Mouse (Mus musculus) embryonic fibroblast, embryonic 13.5 days (primary cell): Measurements from ENCODE around the gene Wfikkn2. TPM values are rescaled to one million over a fixed set of nuclear protein-coding genes. Genes with fewer than 3 reads are reported as not detected.

Experiments
- H3K27ac ChIP-seq: 2 replicates; pipeline ENCODE4 v1.5.1; 2012; ENCODE audit warnings: low read length, control low read depth, inconsistent platforms; ENCODE audit not compliant: insufficient read depth
- H3K4me1 ChIP-seq: 2 replicates; pipeline ENCODE4 v1.6.1; 2011; ENCODE audit warnings: low read length; ENCODE audit not compliant: control insufficient read depth, insufficient read depth
- H3K4me3 ChIP-seq: 2 replicates; pipeline ENCODE4 v1.5.1; 2011; ENCODE audit warnings: mild to moderate bottlenecking, control low read depth, low read length; ENCODE audit not compliant: insufficient read depth
- CTCF ChIP-seq: IDR thresholded peaks from 2 replicates; pipeline ENCODE4 v1.5.1; 2011; ENCODE audit warnings: mild to moderate bottlenecking, control low read depth, low read length, moderate library complexity, borderline replicate concordance; ENCODE audit not compliant: insufficient read depth
- POLR2A ChIP-seq: IDR thresholded peaks from 2 replicates; pipeline ENCODE4 v1.6.1; 2011; ENCODE audit warnings: low read depth, mild to moderate bottlenecking, control low read depth, low read length, moderate library complexity
- polyA plus RNA-seq: library from polyadenylated mRNA; stranded (reverse); fragments of >200 nt; gene quantifications from 2 replicates; pipeline ENCODE4 v1.2.4, GENCODE M21; 2011; ENCODE audit warnings: low read depth; ENCODE audit not compliant: missing spikeins, insufficient read length

Wfikkn2 gene
- polyA plus RNA-seq, 1 experiment: 1.1 TPM

DNA sequence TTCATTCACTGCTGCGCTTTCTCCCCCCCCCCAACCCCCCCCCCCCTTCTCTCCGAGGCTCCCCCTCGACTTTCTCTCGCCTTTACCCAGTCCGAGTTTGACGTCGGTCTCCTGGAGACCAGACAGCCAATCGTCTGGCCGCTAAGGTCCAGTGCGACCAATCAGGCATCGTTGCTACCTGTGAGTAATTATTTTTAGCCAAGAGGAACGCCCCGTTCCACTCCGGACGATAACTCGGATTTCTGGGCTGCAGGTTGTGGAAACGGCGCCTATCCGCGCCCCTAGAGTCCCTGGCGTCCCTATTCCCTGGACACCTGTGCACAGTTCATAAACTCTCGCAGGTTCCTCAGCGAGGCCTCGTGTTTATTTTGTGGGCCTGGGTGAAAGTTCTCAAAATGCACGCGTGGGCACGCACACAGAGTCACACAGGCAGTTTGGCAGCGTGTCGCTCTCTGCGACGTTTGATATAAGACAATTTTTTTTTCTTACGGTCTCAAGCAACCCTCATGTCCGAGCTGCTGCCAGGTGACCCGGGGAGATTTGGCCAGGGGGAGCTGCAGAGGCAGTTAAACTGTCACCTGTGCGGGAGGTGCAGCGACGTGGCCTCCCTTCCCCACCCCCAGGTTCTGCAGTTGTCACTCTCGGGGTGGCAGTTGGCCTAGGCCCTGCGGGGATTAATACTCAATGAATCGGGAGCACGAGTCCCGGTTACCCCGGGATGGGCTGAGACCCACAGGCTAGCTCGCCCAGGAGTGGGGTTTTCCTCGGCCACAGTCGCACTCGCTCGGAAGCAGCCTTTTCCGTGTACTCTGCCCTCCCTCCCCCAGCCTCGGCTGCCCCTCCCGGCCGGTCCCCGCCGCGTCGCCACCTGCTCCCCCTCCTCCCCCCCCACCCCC is 35.4 kb downstream of the Wfikkn2 start:
- peak; percentile 66 for TF ChIP-seq POLR2A
- TF ChIP-seq CTCF: no peak
- Histone ChIP-seq H3K4me1 (no peaks in the 10 kb centered on the region), H3K27ac (peak overlapping the region; percentile 84), H3K4me3 (peak overlapping the region; percentile 50)

DNA sequence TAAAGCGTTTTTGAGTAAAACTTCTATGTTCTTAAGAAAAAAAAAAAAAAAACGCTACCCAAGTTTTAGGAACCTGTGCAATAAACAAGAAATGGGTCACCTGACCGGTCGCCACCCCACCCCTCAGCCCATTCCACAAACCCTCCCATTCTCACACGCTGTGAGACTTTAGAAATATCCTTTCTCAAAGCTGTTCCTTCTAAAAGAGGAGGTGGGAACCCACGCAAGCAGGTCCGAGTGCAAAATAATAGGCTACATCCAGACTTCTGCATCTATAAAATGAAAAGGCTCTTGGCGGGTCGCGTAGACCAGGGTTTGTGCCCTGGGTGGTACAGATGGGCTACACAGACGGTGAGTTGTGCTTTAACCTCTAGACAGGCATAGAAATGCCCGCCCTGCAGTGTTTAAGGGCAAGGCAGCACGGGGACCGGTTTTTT is 36.1 kb downstream of the Wfikkn2 start:
- Histone ChIP-seq H3K4me1 (no peaks in the 10 kb centered on the region), H3K4me3 (peak overlapping the region; percentile 37), H3K27ac (peak overlapping the region; percentile 62)
- TF ChIP-seq CTCF: no peak
- 0 out of 2 replicates have a peak, but pooled peaks have one; percentile 57 for TF ChIP-seq POLR2A

DNA sequence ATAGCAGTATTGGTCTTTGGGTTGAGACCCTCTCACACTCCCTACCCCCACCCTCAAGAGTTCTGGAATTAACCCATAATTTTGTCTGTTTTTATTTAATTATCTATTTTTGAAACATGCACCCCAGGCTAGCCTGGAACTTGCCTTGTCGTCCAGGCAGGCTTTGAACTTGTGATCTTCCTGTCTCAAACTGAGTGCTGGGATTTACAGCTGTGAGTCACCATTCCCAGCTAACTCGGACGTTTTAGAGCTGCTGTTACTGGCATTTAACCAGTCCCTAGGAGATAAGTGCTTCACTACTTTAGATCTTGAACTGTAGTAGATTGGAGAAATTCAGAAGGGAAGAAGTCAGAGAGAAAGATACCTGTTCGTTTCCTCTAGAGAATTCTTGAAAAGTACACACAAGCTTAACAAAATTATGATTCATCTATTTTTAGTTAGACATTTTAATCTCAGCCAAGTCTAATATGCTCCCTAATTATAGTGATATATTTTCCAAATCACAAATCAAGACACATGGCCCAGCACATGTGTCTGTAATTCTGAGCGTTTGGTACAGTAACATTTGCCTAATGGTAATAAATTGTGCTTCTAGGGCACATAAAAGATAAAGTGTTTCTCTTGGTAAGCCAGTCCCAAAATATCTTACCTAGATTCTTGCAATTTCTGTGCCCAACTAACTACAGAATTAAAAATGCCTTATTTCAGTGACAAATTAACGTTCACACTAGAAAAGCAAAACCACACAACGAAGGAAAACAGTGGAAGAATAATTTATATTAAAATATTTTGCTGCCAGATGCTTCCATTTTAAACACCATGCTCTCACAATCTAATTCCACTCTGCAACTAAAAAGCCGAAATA is 36.8 kb downstream of the Wfikkn2 start:
- Histone ChIP-seq H3K4me3 (no peak overlapping the region), H3K4me1 (no peaks in the 10 kb centered on the region), H3K27ac (no peak overlapping the region)
- TF ChIP-seq POLR2A (no peak), CTCF (no peak)

DNA sequence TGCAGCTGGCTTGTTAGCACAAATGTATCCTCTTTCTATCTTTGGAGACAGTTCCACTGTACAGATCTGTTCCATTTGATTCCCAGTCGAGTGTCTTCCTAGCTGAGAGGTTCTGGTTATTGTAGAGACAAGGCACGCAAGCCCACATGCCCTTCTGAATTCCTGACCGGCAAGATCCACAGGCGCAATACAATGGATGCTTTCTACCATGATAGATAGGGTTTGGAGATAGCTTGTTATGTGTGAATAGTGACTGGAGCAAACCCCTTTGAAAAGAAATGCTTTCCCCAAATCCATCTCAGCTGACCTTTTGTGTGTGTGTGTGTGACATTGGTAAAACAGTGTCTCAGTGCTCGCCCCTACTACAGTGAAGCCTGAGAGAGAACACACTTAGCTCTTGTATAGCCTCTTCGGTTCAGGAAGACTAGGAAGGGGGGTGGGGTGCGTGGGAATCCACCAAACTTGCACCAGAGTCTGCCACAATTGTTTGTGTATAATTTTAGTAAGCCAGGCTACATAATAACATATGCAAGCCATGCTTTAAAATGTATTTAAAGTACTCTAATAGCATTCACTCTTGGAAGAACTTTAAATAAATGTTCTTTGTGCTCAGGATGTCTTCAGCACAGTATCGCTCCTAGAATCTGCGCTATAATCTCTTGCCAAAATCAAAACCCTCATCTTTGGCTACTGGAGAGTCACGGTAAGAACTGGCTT is 39.2 kb downstream of the Wfikkn2 start:
- TF ChIP-seq CTCF: no peak
- TF ChIP-seq POLR2A: no peak
- Histone ChIP-seq H3K4me1 (no peaks in the 10 kb centered on the region), H3K27ac (no peak overlapping the region), H3K4me3 (no peak overlapping the region)

DNA sequence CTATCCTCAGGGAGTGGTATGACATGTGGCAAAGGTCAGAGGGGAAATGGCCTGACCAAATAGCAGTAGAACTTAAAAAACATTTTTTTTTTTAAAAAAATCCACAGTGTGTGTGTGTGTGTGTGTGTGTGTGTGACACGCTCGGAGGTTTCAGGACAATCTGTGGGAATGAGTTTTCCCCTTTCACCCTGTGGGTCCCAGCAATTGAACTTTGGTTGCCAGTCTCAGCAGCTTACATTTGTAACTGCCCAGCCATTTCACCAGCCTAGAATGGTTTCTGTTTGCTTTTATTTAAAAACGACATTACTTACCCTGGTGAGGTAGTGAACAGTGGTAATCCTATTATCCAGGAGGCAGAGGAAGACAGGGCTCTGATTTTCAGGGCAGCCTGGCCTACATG is 42.7 kb downstream of the Wfikkn2 start:
- Histone ChIP-seq H3K27ac (no peak overlapping the region), H3K4me1 (no peaks in the 10 kb centered on the region), H3K4me3 (no peak overlapping the region)
- TF ChIP-seq CTCF: no peak

DNA sequence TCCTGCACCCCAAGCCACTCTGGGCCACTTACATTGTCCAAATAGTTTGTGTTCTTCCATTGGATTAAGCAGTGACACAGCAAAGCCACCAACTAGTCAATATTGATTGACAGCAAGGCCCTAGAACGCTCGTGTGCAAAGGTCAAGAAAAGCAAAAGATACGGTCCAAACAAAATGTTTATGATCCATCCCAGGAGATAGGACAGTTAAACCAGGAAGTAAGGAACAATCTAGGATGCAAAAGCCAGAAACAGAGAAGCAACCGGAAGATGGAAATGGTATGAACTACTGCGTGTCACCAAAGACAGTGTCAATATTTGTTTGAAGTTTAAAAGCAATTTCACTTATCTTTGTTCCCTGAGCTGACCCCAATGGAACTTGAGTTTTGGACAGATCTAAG is 43.7 kb downstream of the Wfikkn2 start:
- H3K27ac ChIP-seq: no peak overlapping the region
- H3K4me1 ChIP-seq: no peaks in the 10 kb centered on the region
- TF ChIP-seq CTCF (no peak), POLR2A (no peak)
- no peak overlapping the region for H3K4me3 ChIP-seq

DNA sequence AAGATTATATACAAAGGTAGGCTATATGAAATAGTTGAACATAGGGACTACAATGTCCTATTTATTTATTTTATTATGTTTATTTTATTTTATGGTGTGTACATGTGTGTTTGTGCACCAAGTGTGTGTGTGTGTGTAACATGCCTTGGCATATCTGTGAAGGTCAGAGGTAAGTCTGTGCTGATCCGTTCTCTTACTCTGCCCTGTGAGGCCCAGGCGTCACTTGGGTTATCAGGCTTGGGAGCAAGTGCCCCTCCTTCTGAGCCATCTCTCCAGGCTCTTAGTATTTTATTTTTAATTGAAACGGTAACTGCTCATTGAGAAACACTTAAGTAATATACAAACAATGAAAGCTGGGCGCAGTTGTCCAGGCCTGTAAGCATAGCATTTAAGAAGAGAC is 45.4 kb downstream of the Wfikkn2 start:
- no peak overlapping the region for H3K4me3 ChIP-seq
- no peak for TF ChIP-seq CTCF
- no peak for TF ChIP-seq POLR2A
- H3K4me1 ChIP-seq: no peaks in the 10 kb centered on the region
- H3K27ac ChIP-seq: no peak overlapping the region

DNA sequence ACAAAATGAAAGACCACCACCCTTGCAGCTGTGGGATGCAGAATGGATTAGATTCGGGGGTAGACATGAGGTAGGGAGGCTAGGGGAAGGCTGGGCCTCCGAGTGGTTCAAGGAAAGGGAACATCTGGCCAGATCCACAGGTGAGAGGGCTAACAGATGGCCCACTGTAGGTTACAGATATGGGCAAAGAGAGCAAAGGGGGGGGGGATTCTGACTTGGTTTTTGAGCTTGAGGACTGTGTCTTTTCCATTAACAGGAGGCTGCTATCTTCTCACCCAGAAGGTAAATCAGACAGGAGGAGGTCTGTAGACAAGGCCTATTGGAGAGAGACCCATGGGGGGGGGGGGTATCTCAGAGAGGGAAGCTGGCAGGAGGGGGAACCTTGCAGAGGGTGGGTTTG is 46.0 kb downstream of the Wfikkn2 start:
- H3K4me3 ChIP-seq: no peak overlapping the region
- H3K27ac ChIP-seq: no peak overlapping the region
- H3K4me1 ChIP-seq: no peaks in the 10 kb centered on the region
- TF ChIP-seq CTCF (no peak), POLR2A (no peak)

DNA sequence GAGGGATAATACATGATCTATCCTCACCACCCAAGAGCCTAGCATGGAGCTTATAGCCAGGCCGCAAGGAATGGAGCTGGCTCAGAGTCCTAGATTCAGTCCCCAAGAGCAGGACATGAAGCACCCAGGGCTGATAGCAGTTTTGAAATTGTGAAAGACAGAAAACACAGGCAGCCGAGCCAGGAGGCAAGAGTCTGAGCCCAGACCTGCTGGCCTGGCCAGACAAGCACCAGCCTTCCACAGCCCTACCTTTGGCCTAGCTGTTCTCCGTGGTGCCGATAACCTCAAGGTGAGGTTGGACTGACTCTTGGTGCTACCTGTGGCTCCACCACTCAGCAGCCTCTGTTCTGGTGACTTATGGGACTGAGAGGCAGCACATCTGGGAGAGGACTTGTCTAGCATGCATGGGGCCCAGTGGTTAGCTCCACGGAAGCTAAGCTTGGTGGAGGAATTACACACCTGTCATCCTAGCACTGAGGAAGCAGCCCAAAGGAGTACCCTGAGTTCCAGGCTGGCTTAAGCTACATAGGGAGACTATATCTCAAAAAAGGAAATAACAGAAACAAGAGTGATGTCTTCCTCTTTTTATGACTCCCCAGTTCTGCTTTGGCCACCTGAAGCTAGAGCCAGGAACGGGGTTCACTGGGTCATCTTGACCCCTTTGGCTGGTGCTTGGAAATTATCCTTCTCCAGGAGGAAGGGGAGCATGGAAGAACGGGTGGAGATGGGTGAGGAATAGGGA is 47.2 kb downstream of the Wfikkn2 start:
- TF ChIP-seq CTCF (no peak), POLR2A (no peak)
- Histone ChIP-seq H3K4me1 (no peaks in the 10 kb centered on the region), H3K27ac (no peak overlapping the region), H3K4me3 (no peak overlapping the region)
